Mouse (Mus musculus) monocyte, adult 5-6 weeks (primary cell): ENCODE measurements at regions not wholly inside any gene's neighbourhood (a gene's known extent, or its start where the extent isn't known, plus 50 kb on each side); places are given as distances from the start of the nearest gene placed in this dataset.

Experiments used
- ATAC-seq: fragments of 153-309, 156-312 bp; replicated peaks from 2 replicates; pipeline ENCODE4 v1.8.0; 2017; ENCODE audit warnings: mild to moderate bottlenecking; ENCODE audit not compliant: low TSS enrichment, insufficient number of reproducible peaks, severe bottlenecking, poor library complexity, low FRiP score

- no peak for ATAC-seq
These were observed 406.2 kb upstream of the Hnrnpa3 start for GRCm38 (mm10) chr2:75252829-75253228.

GRCm38 (mm10) chr2:75265218-75265617 lies 393.8 kb upstream of the Hnrnpa3 start:
- no peak for ATAC-seq

- no peak for ATAC-seq
These were observed 393.0 kb upstream of the Hnrnpa3 start for GRCm38 (mm10) chr2:75265739-75266699.

- ATAC-seq = no peak
These were observed 391.1 kb upstream of the Hnrnpa3 start for GRCm38 (mm10) chr2:75267949-75268348.

GRCm38 (mm10) chr2:75269446-75269845 lies 389.6 kb upstream of the Hnrnpa3 start:
- ATAC-seq = no peak

GRCm38 (mm10) chr2:75270115-75270514 lies 388.9 kb upstream of the Hnrnpa3 start:
- ATAC-seq = no peak

GRCm38 (mm10) chr2:75287900-75288299 lies 371.2 kb upstream of the Hnrnpa3 start:
- ATAC-seq = no peak

GRCm38 (mm10) chr2:75291674-75292073 lies 367.4 kb upstream of the Hnrnpa3 start:
- ATAC-seq = no peak

GRCm38 (mm10) chr2:75306821-75307220 lies 352.2 kb upstream of the Hnrnpa3 start:
- ATAC-seq = no peak

- ATAC-seq = no peak
These were observed 347.9 kb upstream of the Hnrnpa3 start for GRCm38 (mm10) chr2:75311191-75311590.

GRCm38 (mm10) chr2:75312246-75312645 lies 346.8 kb upstream of the Hnrnpa3 start:
- ATAC-seq = no peak

GRCm38 (mm10) chr2:75315341-75315740 lies 343.7 kb upstream of the Hnrnpa3 start:
- ATAC-seq = no peak

GRCm38 (mm10) chr2:75318190-75318589 lies 340.9 kb upstream of the Hnrnpa3 start:
- no peak for ATAC-seq

- ATAC-seq = no peak
These were observed 334.8 kb upstream of the Hnrnpa3 start for GRCm38 (mm10) chr2:75324146-75324749.

GRCm38 (mm10) chr2:75329598-75329997 lies 329.5 kb upstream of the Hnrnpa3 start:
- ATAC-seq = no peak

GRCm38 (mm10) chr2:75341310-75341709 lies 317.8 kb upstream of the Hnrnpa3 start:
- no peak for ATAC-seq

GRCm38 (mm10) chr2:75341726-75342280 lies 317.3 kb upstream of the Hnrnpa3 start:
- no peak for ATAC-seq

GRCm38 (mm10) chr2:75350902-75351301 lies 308.2 kb upstream of the Hnrnpa3 start:
- ATAC-seq = no peak

- no peak for ATAC-seq
These were observed 307.1 kb upstream of the Hnrnpa3 start for GRCm38 (mm10) chr2:75351965-75352364.

- no peak for ATAC-seq
These were observed 306.5 kb upstream of the Hnrnpa3 start for GRCm38 (mm10) chr2:75352564-75352963.
